ENCODE assay signal across 18 mouse cellular contexts in the genomic region with DNA sequence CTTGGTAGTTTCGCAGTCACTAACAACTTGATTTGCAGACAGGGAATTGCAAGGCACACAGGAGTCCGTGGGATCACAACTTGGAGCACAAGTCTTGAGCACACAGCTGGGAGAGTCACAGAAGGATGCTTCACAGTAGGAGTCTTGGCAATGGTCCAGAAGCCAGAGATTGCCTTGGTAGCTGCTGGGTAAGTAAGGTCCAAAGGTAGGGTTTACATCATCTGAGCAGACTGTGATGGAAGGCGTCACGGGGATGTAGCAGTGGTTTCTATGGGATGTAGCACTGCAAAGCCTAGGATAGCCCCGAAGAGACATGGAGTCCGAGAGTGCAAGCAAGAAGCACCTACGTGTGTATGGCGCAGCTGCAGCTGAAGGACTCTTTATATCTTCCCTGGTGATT. TPM values are rescaled to one million over a fixed set of nuclear protein-coding genes. Genes with fewer than 3 reads are reported as not detected.
"Had no signal": no experiment of that assay in that cellular context is flagged by ENCODE, and none has a peak within 500 bp of the region (broad histone marks: within the 10 kb centered on the region; RNA-seq: fewer than 3 reads in every experiment).

A gene (minus strand): TSS at position 358 of the 400 bp plus-strand sequence.

- DNase-seq: layer of hippocampus, adult 9-11 months; layer of hippocampus, postnatal 36 days; lung, embryonic 14.5 days; lung, postnatal 10 days; lung, postnatal 4 days; right cerebral cortex, postnatal 14 days; thymus, postnatal 4 days had no signal

- H3K4me2 ChIP-seq: kidney, embryonic 15.5 days; limb, embryonic 15.5 days; liver, embryonic 12.5 days; lung, embryonic 14.5 days; neural tube, embryonic 13.5 days had no signal

- H3K36me3 ChIP-seq: kidney, embryonic 15.5 days; limb, embryonic 15.5 days; liver, embryonic 12.5 days; midbrain, embryonic 10.5 days; neural tube, embryonic 13.5 days had no signal

- H3K27me3 ChIP-seq: kidney, embryonic 15.5 days; limb, embryonic 15.5 days; liver, embryonic 12.5 days; neural tube, embryonic 13.5 days had no signal

- H3K9me3 ChIP-seq: kidney, embryonic 15.5 days; limb, embryonic 15.5 days; liver, embryonic 12.5 days; midbrain, embryonic 10.5 days; neural tube, embryonic 13.5 days had no signal

- H3K4me3 ChIP-seq: kidney, embryonic 15.5 days; limb, embryonic 15.5 days; liver, embryonic 12.5 days; midbrain, embryonic 10.5 days; neural tube, embryonic 13.5 days had no signal

- H3K27ac ChIP-seq: kidney, embryonic 15.5 days; limb, embryonic 15.5 days; liver, embryonic 12.5 days; midbrain, embryonic 10.5 days; neural tube, embryonic 13.5 days had no signal

- H3K9ac ChIP-seq: kidney, embryonic 15.5 days; limb, embryonic 15.5 days; liver, embryonic 12.5 days; lung, embryonic 14.5 days; neural tube, embryonic 13.5 days had no signal

- ATAC-seq: inflammation-experienced regulatory T-cells, adult 6 months; liver, embryonic 12.5 days; midbrain, embryonic 16.5 days had no signal

- H3K4me1 ChIP-seq: kidney, embryonic 15.5 days; limb, embryonic 15.5 days; liver, embryonic 12.5 days; neural tube, embryonic 13.5 days had no signal

RNA-seq across cellular contexts. Expression of the gene that starts here (rescaled TPM):
- polyA plus RNA-seq: inflammation-experienced regulatory T-cells, adult 6 months; kidney, embryonic 15.5 days; limb, embryonic 11.5 days; limb, embryonic 15.5 days; liver, embryonic 12.5 days; liver, embryonic 16.5 days; lung, embryonic 14.5 days; midbrain, embryonic 10.5 days; midbrain, embryonic 16.5 days; neural tube, embryonic 13.5 days; spleen, adult 2 months; thymus, postnatal 0 days had no signal
